Mouse (Mus musculus): Measurements from ENCODE around the gene Mmp8. TPM values are rescaled to one million over a fixed set of nuclear protein-coding genes. Genes with fewer than 3 reads are reported as not detected.

Mmp8 gene
- polyA plus RNA-seq, 1 experiment, result 0.31 TPM

GRCm38 (mm10) chr9:7567923-7568322 is 9.7 kb downstream of the Mmp8 start:
- H3K27me3 ChIP-seq (ENCODE audit: control insufficient read depth, insufficient read depth, low read length), result no peaks in the 10 kb centered on the region

GRCm38 (mm10) chr9:7570485-7570884 is 12.2 kb downstream of the Mmp8 start:
- no peak overlapping the region for H3K27ac ChIP-seq (ENCODE audit: control insufficient read depth, insufficient read depth, low read length)
- H3K4me3 ChIP-seq (ENCODE audit: control insufficient read depth, insufficient read depth, low read length), result no peak overlapping the region
- TF ChIP-seq POLR2A (IDR thresholded peaks at IDR 0.05; ENCODE audit: control insufficient read depth, extremely low read depth, insufficient read depth, low read length, poor library complexity) (no peak), CTCF (IDR thresholded peaks at IDR 0.05; ENCODE audit: borderline replicate concordance, control insufficient read depth, extremely low read depth, insufficient read depth, low read length, poor library complexity) (no peak)
- H3K36me3 ChIP-seq (ENCODE audit: control insufficient read depth, insufficient read depth, low read length), result no peaks in the 10 kb centered on the region
- no peaks in the 10 kb centered on the region for H3K27me3 ChIP-seq (ENCODE audit: control insufficient read depth, insufficient read depth, low read length)
- 88% methylated on average over 1 of the region's 1 CpGs for WGBS
- no peak for DNase-seq
- 0 out of 2 replicates have a peak, but pooled peaks cover 2% of the 10 kb centered on the region for H3K4me1 ChIP-seq (replicated peaks; ENCODE audit: control insufficient read depth, insufficient read depth, low read length)

More at GRCm38 (mm10) chr9:7567923-7568322, 9.7 kb downstream of the Mmp8 start:
- DNase-seq, result no peak
- Histone ChIP-seq H3K36me3 (ENCODE audit: control insufficient read depth, insufficient read depth, low read length) (no peaks in the 10 kb centered on the region), H3K27ac (ENCODE audit: control insufficient read depth, insufficient read depth, low read length) (no peak overlapping the region), H3K4me1 (replicated peaks; ENCODE audit: control insufficient read depth, insufficient read depth, low read length) (0 out of 2 replicates have a peak, but pooled peaks cover 2% of the 10 kb centered on the region), H3K4me3 (ENCODE audit: control insufficient read depth, insufficient read depth, low read length) (no peak overlapping the region)
- TF ChIP-seq POLR2A (IDR thresholded peaks at IDR 0.05; ENCODE audit: control insufficient read depth, extremely low read depth, insufficient read depth, low read length, poor library complexity), result no peak
- no peak for TF ChIP-seq CTCF (IDR thresholded peaks at IDR 0.05; ENCODE audit: borderline replicate concordance, control insufficient read depth, extremely low read depth, insufficient read depth, low read length, poor library complexity)
- 90% methylated on average over 2 of the region's 2 CpGs for WGBS

GRCm38 (mm10) chr9:7571162-7571561 is 12.9 kb downstream of the Mmp8 start, which contains the start of gene Mmp27:
Gene Mmp27, plus strand, starts transcription at chr9:7571396.
- no peak for TF ChIP-seq POLR2A (IDR thresholded peaks at IDR 0.05; ENCODE audit: control insufficient read depth, extremely low read depth, insufficient read depth, low read length, poor library complexity)
- no peak for TF ChIP-seq CTCF (IDR thresholded peaks at IDR 0.05; ENCODE audit: borderline replicate concordance, control insufficient read depth, extremely low read depth, insufficient read depth, low read length, poor library complexity)
- WGBS, result 87% methylated on average over 4 of the region's 4 CpGs
- Histone ChIP-seq H3K4me1 (replicated peaks; ENCODE audit: control insufficient read depth, insufficient read depth, low read length) (0 out of 2 replicates have a peak, but pooled peaks cover 2% of the 10 kb centered on the region), H3K4me3 (ENCODE audit: control insufficient read depth, insufficient read depth, low read length) (no peak within 1 kb of the TSS), H3K27ac (ENCODE audit: control insufficient read depth, insufficient read depth, low read length) (no peak within 1 kb of the TSS), H3K36me3 (ENCODE audit: control insufficient read depth, insufficient read depth, low read length) (no peaks in the 10 kb centered on the region), H3K27me3 (ENCODE audit: control insufficient read depth, insufficient read depth, low read length) (no peaks in the 10 kb centered on the region)
- DNase-seq, result no peak

- H3K27ac ChIP-seq (ENCODE audit: control insufficient read depth, insufficient read depth, low read length), result no peak overlapping the region
- H3K4me3 ChIP-seq (ENCODE audit: control insufficient read depth, insufficient read depth, low read length), result no peak overlapping the region
- TF ChIP-seq POLR2A (IDR thresholded peaks at IDR 0.05; ENCODE audit: control insufficient read depth, extremely low read depth, insufficient read depth, low read length, poor library complexity) (no peak), CTCF (IDR thresholded peaks at IDR 0.05; ENCODE audit: borderline replicate concordance, control insufficient read depth, extremely low read depth, insufficient read depth, low read length, poor library complexity) (no peak)
- H3K36me3 ChIP-seq (ENCODE audit: control insufficient read depth, insufficient read depth, low read length), result no peaks in the 10 kb centered on the region
- WGBS, result 55% methylated on average over 7 of the region's 7 CpGs
- H3K4me1 ChIP-seq (replicated peaks; ENCODE audit: control insufficient read depth, insufficient read depth, low read length), result 0 out of 2 replicates have a peak, but pooled peaks cover 2% of the 10 kb centered on the region
- H3K27me3 ChIP-seq (ENCODE audit: control insufficient read depth, insufficient read depth, low read length), result no peaks in the 10 kb centered on the region
- DNase-seq, result no peak
Measured at GRCm38 (mm10) chr9:7572188-7572587, 13.9 kb downstream of the Mmp8 start.

GRCm38 (mm10) chr9:7572663-7573308 is 14.5 kb downstream of the Mmp8 start:
- DNase-seq, result no peak
- Histone ChIP-seq H3K27me3 (ENCODE audit: control insufficient read depth, insufficient read depth, low read length) (no peaks in the 10 kb centered on the region), H3K27ac (ENCODE audit: control insufficient read depth, insufficient read depth, low read length) (no peak overlapping the region), H3K4me3 (ENCODE audit: control insufficient read depth, insufficient read depth, low read length) (no peak overlapping the region), H3K4me1 (replicated peaks; ENCODE audit: control insufficient read depth, insufficient read depth, low read length) (0 out of 2 replicates have a peak, but pooled peaks cover 2% of the 10 kb centered on the region), H3K36me3 (ENCODE audit: control insufficient read depth, insufficient read depth, low read length) (no peaks in the 10 kb centered on the region)
- TF ChIP-seq CTCF (IDR thresholded peaks at IDR 0.05; ENCODE audit: borderline replicate concordance, control insufficient read depth, extremely low read depth, insufficient read depth, low read length, poor library complexity) (no peak), POLR2A (IDR thresholded peaks at IDR 0.05; ENCODE audit: control insufficient read depth, extremely low read depth, insufficient read depth, low read length, poor library complexity) (no peak)
- WGBS, result 39% methylated on average over 2 of the region's 2 CpGs

GRCm38 (mm10) chr9:7575526-7575925 is 17.3 kb downstream of the Mmp8 start:
- H3K4me3 ChIP-seq (ENCODE audit: control insufficient read depth, insufficient read depth, low read length), result no peak overlapping the region
- 0 out of 2 replicates have a peak, but pooled peaks cover 2% of the 10 kb centered on the region for H3K4me1 ChIP-seq (replicated peaks; ENCODE audit: control insufficient read depth, insufficient read depth, low read length)
- no peak for DNase-seq
- no peaks in the 10 kb centered on the region for H3K27me3 ChIP-seq (ENCODE audit: control insufficient read depth, insufficient read depth, low read length)
- no peak for TF ChIP-seq POLR2A (IDR thresholded peaks at IDR 0.05; ENCODE audit: control insufficient read depth, extremely low read depth, insufficient read depth, low read length, poor library complexity)
- TF ChIP-seq CTCF (IDR thresholded peaks at IDR 0.05; ENCODE audit: borderline replicate concordance, control insufficient read depth, extremely low read depth, insufficient read depth, low read length, poor library complexity), result no peak
- H3K36me3 ChIP-seq (ENCODE audit: control insufficient read depth, insufficient read depth, low read length), result no peaks in the 10 kb centered on the region
- WGBS, result 90% methylated on average over 3 of the region's 3 CpGs
- no peak overlapping the region for H3K27ac ChIP-seq (ENCODE audit: control insufficient read depth, insufficient read depth, low read length)
